Mouse (Mus musculus) hindlimb bud, embryonic 11.5 days (tissue): Measurements from ENCODE around the gene Prr5l.

Experiments used
- DNase-seq: peaks from one replicate; pipeline ENCODE4 v3.0.0-alpha.2; 2012; ENCODE audit warnings: low read depth, low spot score; ENCODE audit errors: extremely low spot score

The Prr5l gene

GRCm38 (mm10) chr2:101668751-101669150 is 214.1 kb downstream of the Prr5l start:
- no peak for DNase-seq

GRCm38 (mm10) chr2:101665703-101666092 is 217.1 kb downstream of the Prr5l start:
- no peak for DNase-seq

DNA sequence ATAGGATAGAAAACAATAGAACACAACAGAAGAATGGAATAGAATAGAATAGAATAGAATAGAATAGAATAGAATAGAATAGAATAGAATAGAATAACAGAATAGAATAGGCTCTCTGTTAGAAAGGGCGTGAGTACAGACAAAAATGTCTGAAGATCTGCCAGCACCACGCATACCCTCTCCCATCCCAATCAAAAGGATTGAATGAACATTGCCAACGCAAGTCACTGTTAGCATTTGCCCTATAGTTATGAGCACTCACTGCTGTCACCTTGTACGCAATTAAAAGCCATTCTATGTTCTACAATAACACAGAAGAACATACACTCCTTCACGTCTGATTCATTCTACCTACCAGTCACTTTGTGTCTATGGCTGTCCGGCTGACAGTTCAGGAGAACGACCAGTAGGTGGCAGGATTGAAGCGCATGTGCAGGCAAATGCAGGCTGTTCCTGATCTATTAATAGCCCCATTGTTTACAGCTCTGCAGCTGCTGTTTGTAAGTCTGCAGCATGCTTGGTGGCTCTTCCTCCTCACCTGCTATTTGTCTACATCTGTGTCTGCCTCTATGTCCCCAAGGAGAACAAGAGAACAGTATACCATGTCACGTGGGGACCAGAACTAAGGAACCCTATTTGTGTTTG is 217.6 kb downstream of the Prr5l start:
- peak; percentile 62 for DNase-seq
